Mouse (Mus musculus) bone marrow macrophage, adult 2 months (primary cell): ENCODE measurements around the gene Impg1.

Experiments
- CTCF ChIP-seq: IDR thresholded peaks from 2 replicates; pipeline ENCODE4 v1.5.1; 2012; ENCODE audit warnings: low read depth, mild to moderate bottlenecking, low read length, moderate library complexity
- POLR2A ChIP-seq: IDR thresholded peaks from 2 replicates; pipeline ENCODE4 v1.6.1; 2012; ENCODE audit warnings: mild to moderate bottlenecking, low read depth, low read length, borderline replicate concordance

DNA sequence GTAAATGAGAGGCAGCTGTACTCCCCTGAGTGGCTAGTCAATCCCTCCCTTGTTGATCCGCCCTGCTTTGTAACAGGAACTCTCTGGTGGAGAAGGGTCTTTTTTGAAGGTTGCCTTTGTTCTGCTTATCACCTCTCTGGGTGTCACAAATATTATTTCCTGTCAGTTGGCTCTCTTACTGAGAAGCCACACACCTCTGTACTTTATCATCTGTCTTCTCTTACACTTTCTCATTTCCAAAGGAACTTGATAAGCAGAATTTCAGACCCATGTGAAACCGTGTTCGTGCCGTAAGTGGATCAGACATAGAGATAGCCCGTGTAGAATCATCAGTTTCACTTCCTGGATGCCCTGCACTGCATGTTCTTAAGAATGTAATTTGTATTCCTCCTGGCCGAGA lies 147.3 kb downstream of the Impg1 start:
- TF ChIP-seq POLR2A (no peak), CTCF (no peak)
